Mouse (Mus musculus): Measurements from ENCODE around the gene Gm20388.

- no peak for TF ChIP-seq CTCF (IDR thresholded peaks at IDR 0.05; ENCODE audit: low read depth)
- no peak for TF ChIP-seq EP300 (IDR thresholded peaks at IDR 0.05; ENCODE audit: low read depth)
These were observed 1540.9 kb downstream of the Gm20388 start for GRCm38 (mm10) chr8:121451404-121452076.

All from liver, embryonic 14.5 days (tissue).